Mouse (Mus musculus) lung, adult 2 months (tissue): Measurements from ENCODE around the gene Bmf. TPM values are rescaled to one million over a fixed set of nuclear protein-coding genes. Genes with fewer than 3 reads are reported as not detected.

ENCODE experiments used
- DNase-seq: peaks from one replicate; pipeline ENCODE4 v3.0.0; 2022
- H3K4me1 ChIP-seq: fragments of 200-500 bp; 2 replicates; pipeline ENCODE4 v1.6.1; 2011; ENCODE audit warnings: low read length; ENCODE audit not compliant: control insufficient read depth, insufficient read depth
- H3K4me3 ChIP-seq: fragments of 200-500 bp; replicated peaks from 2 replicates; pipeline ENCODE3; 2011; ENCODE audit warnings: low read depth, mild to moderate bottlenecking, control low read depth, low read length; ENCODE audit errors: extremely low read depth
- CTCF ChIP-seq: fragments of 200-500 bp; IDR thresholded peaks from 2 replicates; pipeline ENCODE4 v1.5.1; 2011; ENCODE audit warnings: mild to moderate bottlenecking, low read length, control low read depth; ENCODE audit not compliant: insufficient read depth
- POLR2A ChIP-seq: fragments of 200-500 bp; IDR thresholded peaks from 2 replicates; pipeline ENCODE4 v1.6.1; 2011; ENCODE audit warnings: low read depth, mild to moderate bottlenecking, control low read depth, low read length, borderline replicate concordance; ENCODE audit errors: extremely low read depth
- WGBS: fragments of 180-500 bp; shearing (Covaris S2); methylation state at CpG from one replicate; pipeline ENCODE4 v1.1.7; 2018; 5-methylcytosine and 5-hydroxymethylcytosine counted together
- polyA plus RNA-seq: library from polyadenylated mRNA; depleted of rRNA; stranded (reverse); fragments of >200 nt; gene quantifications from 2 replicates; pipeline ENCODE4 v1.2.3, GENCODE M21; 2012

Gene Bmf
- polyA plus RNA-seq, 1 experiment: 35.9 TPM

- 82% methylated on average over 2 of the region's 2 CpGs for WGBS
- H3K4me3 ChIP-seq: no peak overlapping the region
- H3K4me1 ChIP-seq: peaks cover 4% of the 10 kb centered on the region
- DNase-seq: no peak
- TF ChIP-seq POLR2A: no peak
- TF ChIP-seq CTCF: no peak
Measured at GRCm38 (mm10) chr2:118500191-118500590, 49.3 kb downstream of the Bmf start.

GRCm38 (mm10) chr2:118499135-118499961 is 50.1 kb downstream of the Bmf start:
- Histone ChIP-seq H3K4me3 (no peak overlapping the region), H3K4me1 (peaks cover 4% of the 10 kb centered on the region)
- TF ChIP-seq POLR2A (no peak), CTCF (no peak)
- WGBS: 42% methylated on average over 20 of the region's 20 CpGs
- no peak for DNase-seq

- no peak overlapping the region for H3K4me3 ChIP-seq
- H3K4me1 ChIP-seq: peaks cover 4% of the 10 kb centered on the region
- 90% methylated on average over 6 of the region's 6 CpGs for WGBS
- DNase-seq: no peak
- TF ChIP-seq CTCF: no peak
Measured at GRCm38 (mm10) chr2:118498476-118498875, 51.0 kb downstream of the Bmf start.

- TF ChIP-seq POLR2A (no peak), CTCF (no peak)
- WGBS: 91% methylated on average over 5 of the region's 5 CpGs
- no peak for DNase-seq
- no peak overlapping the region for H3K4me3 ChIP-seq
- peaks cover 4% of the 10 kb centered on the region for H3K4me1 ChIP-seq
Measured at GRCm38 (mm10) chr2:118497890-118498289, 51.6 kb downstream of the Bmf start.

- no peak for DNase-seq
- 71% methylated on average over 9 of the region's 9 CpGs for WGBS
- no peak for TF ChIP-seq POLR2A
- no peak for TF ChIP-seq CTCF
Measured at GRCm38 (mm10) chr2:118495024-118495423, 54.5 kb downstream of the Bmf start.

GRCm38 (mm10) chr2:118491741-118492395 is 57.6 kb downstream of the Bmf start:
- no peak for DNase-seq
- no peak overlapping the region for H3K4me3 ChIP-seq
- no peak for TF ChIP-seq POLR2A
- no peak for TF ChIP-seq CTCF
- H3K4me1 ChIP-seq: peaks cover 24% of the 10 kb centered on the region
- 80% methylated on average over 4 of the region's 4 CpGs for WGBS

More at GRCm38 (mm10) chr2:118495024-118495423, 54.5 kb downstream of the Bmf start:
- Histone ChIP-seq H3K4me3 (no peak overlapping the region), H3K4me1 (peaks cover 17% of the 10 kb centered on the region)

- peaks cover 24% of the 10 kb centered on the region for H3K4me1 ChIP-seq
- no peak for DNase-seq
- TF ChIP-seq CTCF (no peak), POLR2A (no peak)
- H3K4me3 ChIP-seq: no peak overlapping the region
- 33% methylated on average over 5 of the region's 5 CpGs for WGBS
Measured at GRCm38 (mm10) chr2:118491281-118491731, 58.2 kb downstream of the Bmf start.

GRCm38 (mm10) chr2:118490241-118491091 is 59.0 kb downstream of the Bmf start:
- no peak for TF ChIP-seq CTCF
- TF ChIP-seq POLR2A: no peak
- Histone ChIP-seq H3K4me1 (peaks cover 24% of the 10 kb centered on the region), H3K4me3 (no peak overlapping the region)
- 18% methylated on average over 12 of the region's 12 CpGs for WGBS
- DNase-seq: peak; percentile 87

- peak; percentile 45 for TF ChIP-seq CTCF
- TF ChIP-seq POLR2A: no peak
- peaks cover 24% of the 10 kb centered on the region for H3K4me1 ChIP-seq
- 85% methylated on average over 3 of the region's 3 CpGs for WGBS
- H3K4me3 ChIP-seq: no peak overlapping the region
- DNase-seq: no peak
Measured at GRCm38 (mm10) chr2:118487806-118488205, 61.7 kb downstream of the Bmf start.
